Mouse (Mus musculus) urinary bladder, postnatal 4 days (tissue): ENCODE results near the gene Tmem102.

Source experiments
- DNase-seq, 2 experiments: peaks; one replicate each; pipeline ENCODE4 v3.0.0; 2021 to 2022; ENCODE audit warnings: low spot score in 2 of 2

The Tmem102 gene

DNA sequence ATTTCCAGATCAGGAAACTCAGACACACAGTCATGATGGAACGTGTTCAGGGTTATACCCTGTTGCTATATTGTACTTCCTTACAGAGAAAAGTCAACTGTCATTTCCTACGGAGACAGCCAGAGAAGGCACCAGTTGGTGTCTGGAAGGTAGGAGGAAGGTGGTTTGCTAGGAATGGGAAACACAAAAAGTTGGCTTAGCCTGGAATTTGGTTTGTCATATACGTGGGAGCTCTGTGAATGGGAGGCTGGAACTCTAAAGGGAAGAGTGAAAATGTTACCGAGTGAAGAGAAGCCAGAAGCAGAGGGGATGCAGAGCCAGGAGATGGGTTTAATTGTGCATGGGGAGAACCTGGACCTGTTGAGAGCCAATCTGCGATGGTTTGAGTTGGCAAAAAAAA, 14.0 kb downstream of the Tmem102 start:
- DNase-seq, result no peak

DNA sequence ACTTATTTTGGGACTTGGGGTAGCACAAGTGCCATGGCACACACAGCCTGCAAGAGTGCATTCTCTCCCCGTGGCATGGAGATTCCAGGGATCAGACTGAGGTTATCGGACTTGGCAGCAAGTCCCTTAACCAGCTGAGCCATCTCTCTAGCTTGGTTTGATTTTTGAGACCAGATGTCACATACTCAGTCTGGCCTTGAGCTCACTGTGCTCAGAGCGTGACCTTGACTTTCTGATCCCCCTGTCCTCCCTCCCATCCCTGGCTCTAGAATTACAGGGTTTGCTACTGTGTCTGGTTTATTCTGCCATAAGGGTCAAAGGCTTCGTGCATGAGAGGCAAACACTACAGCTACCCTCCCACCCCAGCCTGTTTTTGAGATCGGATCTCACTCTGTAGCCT, 16.0 kb downstream of the Tmem102 start:
- DNase-seq, result no peak

DNA sequence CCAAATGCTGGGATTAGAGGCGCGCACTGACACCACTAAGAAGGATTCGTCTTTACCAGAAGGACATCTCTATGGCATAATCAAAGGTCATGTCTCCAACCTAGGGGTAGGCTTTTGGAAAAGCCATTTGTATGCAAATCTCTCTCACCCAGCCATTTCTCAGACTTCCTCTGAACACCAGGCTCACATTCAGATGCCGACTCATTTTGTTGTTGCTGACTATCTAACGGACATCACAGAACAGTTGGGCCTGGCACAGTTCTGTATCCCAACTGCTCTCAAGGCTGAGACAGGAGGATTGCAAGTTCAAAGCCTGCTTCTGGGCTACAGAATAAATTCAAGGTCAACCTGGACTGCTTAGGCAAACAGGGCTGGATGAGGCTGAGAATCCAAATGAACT, 18.1 kb downstream of the Tmem102 start:
- DNase-seq, result no peak

DNA sequence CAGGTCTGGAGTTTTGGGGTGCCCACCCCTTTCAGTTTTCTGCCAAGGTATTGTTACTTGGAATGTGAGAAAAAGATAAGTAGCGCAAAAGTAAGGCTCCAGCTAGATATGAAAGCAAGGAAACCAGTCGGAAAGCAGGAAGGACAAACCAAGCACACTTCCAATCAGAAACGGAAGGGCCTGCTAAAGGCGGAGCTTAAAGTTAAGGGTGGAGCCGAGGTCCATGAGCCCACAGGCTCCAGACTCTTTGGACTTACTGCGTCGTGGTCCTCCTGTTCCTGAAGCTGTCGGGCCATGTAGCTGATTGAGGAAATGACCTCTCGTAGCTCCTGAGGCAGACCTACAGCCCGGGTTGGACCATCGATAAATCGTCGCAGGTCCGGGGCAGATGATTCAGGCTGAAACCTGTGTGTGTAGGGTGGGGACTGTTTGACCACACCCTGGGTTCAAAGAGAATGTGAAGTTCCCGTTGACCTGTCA, 20.6 kb downstream of the Tmem102 start:
- DNase-seq, result no peak

DNA sequence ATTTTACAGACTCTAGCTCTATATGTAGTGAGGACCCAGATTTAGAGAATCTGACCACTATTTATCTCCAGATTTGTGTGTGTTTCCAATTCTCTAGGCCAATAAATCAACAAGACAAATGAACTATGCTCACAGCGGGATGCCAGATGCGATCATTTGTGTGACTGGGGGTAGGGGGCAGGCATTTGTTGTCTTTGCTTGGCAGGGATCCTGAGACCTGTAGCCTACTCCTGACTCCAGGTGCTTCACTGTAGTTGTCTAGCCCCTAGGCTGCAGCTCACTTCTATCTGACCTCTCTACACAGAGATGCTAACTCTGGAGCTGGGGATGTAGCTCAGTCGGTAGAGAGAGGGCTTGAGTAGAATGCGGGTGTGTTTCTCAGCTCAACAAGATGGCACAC, 23.6 kb downstream of the Tmem102 start:
- DNase-seq, result no peak

DNA sequence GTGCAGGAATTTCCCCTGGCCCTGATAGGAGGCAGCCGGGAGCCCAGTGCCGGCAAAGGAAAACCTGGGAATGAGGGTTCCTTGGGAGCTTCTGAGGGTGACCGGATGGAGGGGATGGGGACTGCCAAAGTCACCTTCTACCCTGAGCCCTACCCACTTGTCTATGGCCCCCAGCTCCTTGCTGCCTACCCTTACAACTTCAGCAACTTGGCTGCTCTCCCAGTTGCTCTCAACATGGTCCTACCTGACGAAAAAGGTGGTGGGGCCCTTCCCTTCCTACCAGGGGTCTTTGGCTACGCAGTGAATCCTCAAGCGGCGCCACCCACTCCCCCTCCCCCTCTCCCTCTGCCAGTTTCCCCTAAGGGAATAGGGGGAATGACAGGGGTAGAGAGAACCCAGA, 26.4 kb downstream of the Tmem102 start:
- DNase-seq, result no peak

DNA sequence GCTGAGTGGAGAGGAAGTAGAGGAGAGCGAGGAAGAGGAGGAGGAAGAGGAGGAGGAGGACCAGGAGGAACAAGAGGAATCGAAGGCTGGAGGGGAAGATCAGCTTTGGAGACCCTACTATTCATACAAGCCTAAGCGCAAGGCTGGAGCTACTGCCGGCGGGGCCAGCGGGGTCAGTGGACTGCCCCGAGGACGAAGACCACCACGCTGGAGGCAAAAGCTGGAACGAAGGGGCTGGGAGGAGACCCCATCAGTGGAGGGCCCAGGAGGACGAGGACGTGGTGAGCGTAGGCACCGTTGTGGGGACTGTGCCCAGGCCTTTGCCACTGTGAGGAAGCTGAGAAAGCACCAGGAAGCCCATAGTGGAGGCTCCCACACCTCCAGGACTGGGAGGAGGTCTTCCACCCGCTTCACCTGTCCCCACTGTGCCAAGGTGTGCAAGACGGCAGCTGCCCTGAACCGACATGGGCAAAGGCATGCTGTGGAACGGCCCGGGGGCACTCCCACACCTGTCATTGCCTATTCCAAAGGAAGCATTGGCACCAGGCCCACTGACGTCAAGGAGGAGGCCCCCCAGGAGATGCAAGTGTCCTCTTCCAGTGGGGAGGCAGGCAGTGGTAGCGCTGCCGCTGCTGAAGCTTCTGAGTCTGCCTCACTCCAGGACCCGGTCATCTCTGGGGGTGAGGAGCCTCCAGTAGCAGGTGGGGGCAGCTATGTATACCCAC, 27.0 kb downstream of the Tmem102 start:
- DNase-seq, result no peak

DNA sequence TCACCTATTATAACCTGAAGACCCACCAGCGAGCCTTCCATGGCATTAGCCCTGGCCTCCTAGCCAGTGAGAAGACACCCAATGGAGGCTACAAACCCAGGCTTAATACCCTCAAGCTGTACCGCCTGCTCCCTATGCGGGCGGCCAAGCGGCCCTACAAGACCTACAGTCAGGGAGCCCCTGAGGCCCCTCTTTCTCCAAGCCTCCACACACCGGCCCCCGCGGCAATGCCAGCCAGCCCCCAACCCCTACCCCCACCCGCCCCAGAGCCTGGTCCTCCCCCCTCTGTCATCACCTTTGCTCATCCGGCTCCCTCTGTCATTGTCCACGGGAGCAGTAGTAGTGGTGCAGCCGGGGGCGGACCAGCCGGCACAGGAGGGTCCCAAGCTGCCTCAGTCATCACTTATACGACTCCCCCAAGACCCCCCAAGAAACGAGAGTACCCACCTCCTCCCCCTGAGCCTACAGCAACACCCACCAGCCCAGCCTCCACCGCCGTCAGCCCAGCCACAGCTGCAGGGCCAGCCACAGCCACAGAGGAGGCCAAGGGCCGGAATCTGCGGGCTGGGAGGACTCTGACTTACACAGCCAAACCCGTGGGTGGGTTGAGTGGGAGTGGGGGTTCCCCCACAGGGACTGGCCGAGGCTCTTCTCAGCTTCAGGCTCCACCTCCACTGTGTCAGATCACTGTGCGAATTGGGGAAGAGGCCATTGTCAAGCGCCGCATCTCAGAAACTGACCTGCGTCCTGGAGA, 27.7 kb downstream of the Tmem102 start:
- DNase-seq, result no peak

DNA sequence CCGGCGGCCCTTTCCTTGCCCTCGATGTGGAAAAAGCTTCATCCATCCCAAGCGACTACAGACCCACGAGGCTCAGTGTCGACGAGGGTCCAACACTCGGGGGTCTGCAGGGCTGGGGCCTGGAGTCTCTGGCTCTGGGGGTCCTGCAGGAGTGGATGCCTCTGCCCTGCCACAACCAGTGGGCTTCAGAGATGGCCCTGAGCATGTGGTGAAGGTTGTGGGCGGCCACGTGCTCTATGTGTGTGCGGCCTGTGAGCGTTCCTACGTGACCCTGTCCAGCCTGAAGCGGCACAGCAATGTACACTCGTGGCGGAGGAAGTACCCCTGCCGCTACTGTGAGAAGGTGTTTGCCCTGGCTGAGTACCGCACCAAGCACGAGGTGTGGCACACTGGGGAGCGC, 28.9 kb downstream of the Tmem102 start:
- no peak for DNase-seq

DNA sequence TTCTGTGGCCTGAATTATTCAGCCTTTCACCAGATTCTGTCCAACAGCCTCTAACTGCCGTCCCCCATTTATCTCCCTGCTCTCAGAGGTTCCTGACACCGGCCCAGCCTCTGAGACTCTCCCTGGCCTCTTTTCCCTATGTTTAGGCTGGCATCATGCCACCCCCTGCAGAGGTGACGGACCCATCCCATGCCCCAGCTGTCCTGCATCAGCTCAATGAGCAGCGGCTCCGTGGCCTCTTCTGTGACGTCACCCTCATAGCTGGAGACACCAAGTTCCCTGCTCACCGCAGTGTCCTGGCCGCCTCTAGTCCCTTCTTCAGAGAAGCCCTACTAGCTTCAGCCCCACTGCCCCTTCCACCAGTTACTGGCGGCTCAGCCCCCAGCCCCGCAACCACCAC, 29.7 kb downstream of the Tmem102 start:
- DNase-seq, result no peak

DNA sequence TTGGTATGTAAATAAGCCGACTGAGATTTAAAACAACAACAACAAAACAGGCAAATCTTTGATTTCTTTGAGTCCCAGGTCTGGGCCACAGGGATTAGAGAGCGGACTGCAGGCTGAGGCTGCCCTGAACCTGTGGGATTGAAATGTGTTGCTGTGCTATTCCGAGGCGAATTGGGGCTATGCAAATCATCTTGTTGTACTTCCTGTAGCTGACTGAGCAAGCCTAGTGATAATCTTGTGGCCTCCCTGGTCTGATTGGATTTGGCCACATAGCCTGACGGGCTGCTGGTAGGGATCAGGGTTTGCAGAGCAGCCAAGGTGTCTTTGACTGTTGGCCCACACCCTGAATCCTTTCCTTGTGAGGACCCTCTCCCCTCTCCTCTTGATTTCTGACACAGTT, 30.5 kb downstream of the Tmem102 start:
- DNase-seq, result no peak

DNA sequence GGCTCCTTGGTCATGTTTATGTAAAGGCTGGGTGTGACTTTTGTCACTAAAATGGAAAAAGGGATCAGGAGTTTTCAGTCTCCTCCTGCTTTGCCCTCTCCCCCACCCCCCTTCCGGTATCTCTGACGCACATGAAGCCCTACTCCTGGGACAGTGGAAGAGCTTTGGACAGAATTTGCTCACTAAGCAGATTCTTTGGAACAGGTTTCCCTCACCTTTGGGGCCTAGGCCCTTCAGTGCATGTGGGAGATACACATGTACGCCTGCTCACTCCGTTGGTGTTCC, 37.9 kb downstream of the Tmem102 start:
- no peak for DNase-seq

DNA sequence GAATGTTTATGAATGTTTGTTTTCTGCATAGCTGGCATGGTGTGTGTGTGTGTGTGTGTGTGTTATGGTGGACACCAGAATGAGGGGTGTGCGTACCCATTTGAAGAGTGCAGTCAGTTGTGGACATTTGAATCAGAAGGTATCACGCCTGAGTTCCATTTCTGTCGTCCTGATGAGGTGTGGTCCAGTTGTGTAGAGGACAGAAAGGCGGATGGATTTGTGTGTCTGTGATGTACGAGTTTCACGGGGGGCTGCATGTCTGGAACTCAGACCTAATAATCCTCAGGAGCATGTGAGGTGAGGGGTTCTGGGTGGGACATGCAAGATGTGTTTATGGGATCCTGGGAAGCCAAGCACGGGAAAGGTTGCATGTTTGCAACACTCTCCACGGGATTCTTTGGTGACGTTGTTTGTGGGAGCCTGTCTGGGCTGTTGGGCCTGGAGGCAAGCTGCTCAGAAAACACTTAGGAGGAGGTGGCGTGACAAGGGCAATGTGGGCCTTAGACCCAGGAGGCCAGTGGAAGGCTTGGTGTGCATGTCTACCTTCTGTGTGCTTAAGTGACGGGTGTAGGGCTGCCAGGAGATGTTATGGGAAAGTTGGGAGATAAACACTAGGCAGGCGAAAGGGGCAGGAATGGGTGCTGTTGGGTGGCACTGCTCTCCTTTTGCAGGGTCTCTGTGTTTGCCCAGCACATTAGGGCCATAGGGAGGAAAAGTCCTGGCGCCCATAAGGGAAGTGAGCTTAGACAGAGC, 38.4 kb downstream of the Tmem102 start:
- no peak for DNase-seq

DNA sequence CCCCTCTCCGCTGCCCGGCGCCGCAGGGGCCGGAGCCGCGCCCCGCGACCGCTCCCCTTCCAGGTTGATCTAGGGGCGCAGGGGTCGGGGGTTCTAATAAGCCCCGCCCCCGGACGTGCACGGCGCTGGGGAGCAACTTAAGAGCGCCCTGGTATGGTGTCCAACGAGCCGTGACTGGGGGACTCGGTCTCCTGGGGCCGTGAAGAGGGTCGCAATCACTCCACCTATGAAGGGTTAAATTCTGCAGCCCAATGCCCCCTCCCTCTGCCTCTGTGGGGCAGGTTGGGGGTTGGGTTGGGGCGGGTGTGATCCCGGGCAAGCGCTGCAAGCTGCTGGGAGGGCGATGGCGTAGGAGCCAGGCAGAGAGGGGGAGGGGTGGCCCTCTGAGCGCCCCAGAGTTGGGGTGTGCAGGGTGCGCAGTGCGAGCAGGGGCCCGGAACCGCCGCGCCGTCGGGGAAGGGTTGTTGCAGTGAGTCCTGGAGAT, 39.3 kb downstream of the Tmem102 start:
- DNase-seq, result peak; percentile 69 to 80

DNA sequence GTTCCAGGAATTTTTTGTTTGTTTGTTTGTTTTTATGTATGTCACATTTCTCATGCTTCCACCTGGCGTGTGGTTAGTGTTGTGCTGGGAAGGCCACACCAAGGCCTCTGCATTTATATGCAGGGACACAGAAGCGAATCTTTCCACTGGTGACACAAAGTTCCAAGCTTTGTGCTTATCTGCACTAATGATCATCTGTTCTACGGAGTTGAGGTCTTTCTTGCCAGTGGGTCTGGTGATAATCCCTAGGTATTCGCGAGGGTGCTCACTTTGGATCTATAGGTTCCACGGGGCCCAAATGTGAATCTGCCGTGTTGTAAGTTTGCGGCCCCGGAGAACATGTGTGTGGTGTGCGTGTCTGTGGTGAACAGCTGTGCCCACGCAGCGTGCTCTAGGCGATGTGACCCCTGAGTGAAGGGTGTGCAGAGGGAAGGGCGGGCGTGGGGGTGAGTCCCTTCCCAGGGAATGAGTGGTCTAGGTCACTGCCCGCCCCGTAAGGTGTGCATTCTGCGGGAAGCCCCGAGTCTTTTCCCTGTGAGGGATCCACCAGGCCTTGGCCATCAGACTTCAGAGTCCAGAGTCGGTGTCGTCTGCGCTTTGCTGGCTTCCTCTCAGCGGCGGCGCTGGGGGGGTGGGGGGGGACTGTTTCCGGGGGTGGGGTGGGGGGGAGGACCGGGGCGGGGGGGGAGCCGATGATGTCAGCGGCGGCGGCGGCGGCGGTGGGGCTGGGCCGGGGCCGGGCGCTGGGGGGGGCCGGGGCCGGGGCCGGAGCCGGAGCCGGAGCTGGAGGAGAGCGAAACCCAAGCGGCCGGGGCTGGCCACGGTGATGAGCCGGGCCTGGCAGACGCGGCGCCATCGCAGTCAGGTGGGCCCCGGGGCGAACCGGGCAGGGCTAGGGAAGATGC, 40.0 kb downstream of the Tmem102 start, which contains the start of gene Zbtb4:
Zbtb4 (plus strand) TSS at position 692 of the 905 bp plus-strand sequence.
- DNase-seq, result no peak

DNA sequence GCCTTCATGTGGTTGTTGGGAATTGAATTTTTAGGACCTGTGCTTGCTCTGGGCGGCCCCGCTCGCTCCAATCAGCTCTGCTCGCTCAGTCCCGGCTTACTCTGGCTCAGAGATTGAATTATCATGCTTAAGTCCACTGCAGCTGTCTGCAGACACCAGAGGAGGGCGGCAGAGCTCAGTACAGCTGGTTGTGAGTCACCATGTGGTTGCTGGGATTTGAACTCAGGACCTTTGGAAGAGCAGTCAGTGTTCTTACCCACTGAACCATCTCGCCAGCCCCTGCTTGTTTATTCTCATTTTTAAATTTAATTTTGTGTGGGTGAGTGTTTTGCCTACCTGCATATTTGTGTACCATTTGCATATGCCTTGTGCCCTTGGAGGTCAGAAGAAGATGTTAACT, 41.9 kb downstream of the Tmem102 start:
- no peak for DNase-seq

DNA sequence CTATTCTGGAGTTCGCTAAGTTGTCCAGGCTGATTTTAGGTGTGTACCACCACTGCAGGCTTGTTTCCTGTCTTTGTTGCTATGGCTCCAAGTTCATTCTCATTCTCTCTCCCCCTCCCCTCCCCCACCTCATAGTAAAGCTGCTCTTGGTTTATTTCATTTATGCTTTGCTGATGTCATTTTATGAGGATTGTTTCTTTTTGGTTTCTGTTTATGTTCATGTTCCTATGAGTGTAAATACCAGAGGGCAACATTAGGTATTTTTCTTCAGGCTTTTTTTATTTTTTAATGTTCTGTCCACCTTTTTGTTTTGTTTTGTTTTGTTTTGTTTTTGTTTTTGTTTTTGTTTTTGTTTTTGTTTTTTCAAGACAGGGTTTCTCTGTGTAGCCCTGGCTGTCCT, 43.6 kb downstream of the Tmem102 start, which contains the start of gene Slc35g3:
Slc35g3 (minus strand) TSS at position 101 of the 400 bp plus-strand sequence.
- no peak for DNase-seq

DNA sequence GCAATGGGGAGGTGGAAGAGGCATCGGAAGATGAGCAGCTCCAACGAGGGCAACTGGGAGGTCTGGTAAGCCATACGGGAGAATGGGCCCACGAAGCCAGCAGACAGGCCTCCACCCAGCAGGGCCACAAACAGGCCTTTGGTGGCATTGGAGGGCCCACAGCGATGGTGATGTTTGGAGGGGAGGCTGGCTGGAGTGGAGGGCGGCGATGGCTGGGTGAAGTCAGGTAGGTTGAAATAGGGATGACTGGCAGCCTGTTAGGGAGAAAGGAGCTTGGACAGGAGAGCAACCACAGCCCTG, 44.6 kb downstream of the Tmem102 start:
- DNase-seq, result no peak

DNA sequence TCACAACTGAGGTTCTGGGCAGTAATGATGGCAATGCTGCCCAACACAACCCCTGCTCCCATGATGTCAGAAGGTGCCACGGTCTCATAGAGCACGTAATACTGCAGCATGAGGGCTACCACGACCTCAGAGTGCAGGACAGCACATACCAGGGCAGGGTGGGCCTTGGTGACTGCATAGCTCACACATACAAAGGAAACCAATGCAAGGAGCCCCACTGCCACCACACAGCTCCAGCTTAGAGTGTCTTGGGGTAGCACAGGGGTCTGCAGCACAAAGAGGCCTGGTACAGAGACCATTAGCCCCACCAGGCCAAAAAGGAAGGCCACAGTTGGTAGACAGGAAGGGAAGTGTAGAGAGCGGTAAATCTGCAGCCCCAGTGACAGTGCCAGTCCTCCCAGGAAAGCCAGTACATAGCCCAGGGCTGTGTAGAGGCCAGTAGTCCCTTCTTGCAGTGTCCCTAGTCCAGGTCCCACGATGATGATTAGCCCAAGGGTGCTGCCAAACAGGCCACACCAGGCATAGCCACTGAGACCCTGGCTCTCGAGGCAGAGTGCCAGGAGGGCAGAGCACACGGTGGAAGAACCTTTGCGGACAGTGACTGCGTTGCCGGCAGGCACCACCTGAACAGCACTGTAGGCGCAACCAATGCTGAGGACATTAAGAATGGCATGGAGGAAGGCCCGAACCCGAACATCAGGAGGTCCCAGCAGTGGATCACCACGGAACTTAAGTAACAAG, 45.1 kb downstream of the Tmem102 start:
- no peak for DNase-seq

DNA sequence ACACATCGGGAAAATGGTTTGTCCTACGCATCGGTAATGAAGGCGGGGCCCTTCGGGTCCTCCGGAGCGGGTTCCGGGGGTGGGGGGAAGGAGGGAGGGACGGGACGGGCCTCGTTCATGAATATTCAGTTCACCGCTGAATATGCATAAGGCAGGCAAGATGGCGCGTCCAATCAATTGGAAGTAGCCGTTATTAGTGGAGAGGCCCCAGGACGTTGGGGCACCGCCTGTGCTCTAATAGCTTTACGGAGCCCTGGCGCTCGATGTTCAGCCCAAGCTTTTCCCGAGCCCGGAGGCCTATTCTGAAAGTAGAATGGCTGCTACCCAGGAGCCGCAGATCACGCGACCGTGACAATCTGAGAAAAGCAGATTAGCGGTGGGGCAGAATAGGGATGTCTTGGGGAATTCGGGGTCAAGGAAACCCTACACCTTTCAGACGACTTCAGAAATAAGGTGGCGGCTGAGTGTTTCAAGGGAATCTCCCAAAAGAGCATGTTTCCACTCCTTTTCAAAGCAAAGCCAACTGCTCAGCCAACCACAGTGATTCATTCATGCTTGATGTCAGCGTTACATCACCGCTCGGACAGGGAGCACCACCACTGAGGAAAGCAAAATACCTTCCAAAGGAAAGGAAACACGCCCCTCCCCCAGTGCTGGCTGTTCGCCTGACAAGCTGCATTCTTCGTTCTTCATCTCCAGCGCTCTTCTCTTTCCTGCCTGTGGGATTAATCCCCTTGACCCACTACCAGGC, 46.3 kb downstream of the Tmem102 start:
- peak; percentile 79 to 80 for DNase-seq
